Mouse (Mus musculus) limb, embryonic 14.5 days (tissue): ENCODE results near the gene Osbpl3. TPM values are rescaled to one million over a fixed set of nuclear protein-coding genes. Genes with fewer than 3 reads are reported as not detected.

ENCODE experiments used
- ATAC-seq: fragments of 200-750 bp; cut with Nextera tagmentation; 2 replicates; pipeline ENCODE4 v1.8.0; 2017; ENCODE audit warnings: low read depth, moderate number of reproducible peaks, moderate TSS enrichment; ENCODE audit not compliant: low FRiP score
- DNase-seq: peaks from one replicate; pipeline ENCODE4 v3.0.0-alpha.2; 2015; ENCODE audit warnings: low spot score
- H3K27ac ChIP-seq: fragments of 300-500 bp; sonication (generic); replicated peaks from 2 replicates; pipeline ENCODE4 v1.5.1; 2014; ENCODE audit warnings: low read depth, mild to moderate bottlenecking, low read length, moderate library complexity, mixed read lengths
- H3K27me3 ChIP-seq: fragments of 300-500 bp; sonication (generic); 2 replicates; pipeline ENCODE4 v1.6.1; 2014; ENCODE audit warnings: low read length, mixed read lengths; ENCODE audit not compliant: control insufficient read depth, insufficient read depth
- H3K36me3 ChIP-seq: fragments of 300-500 bp; sonication (generic); 2 replicates; pipeline ENCODE4 v1.6.1; 2014; ENCODE audit warnings: mild to moderate bottlenecking, low read length, moderate library complexity, mixed read lengths; ENCODE audit not compliant: control insufficient read depth, insufficient read depth
- H3K4me1 ChIP-seq: fragments of 300-500 bp; sonication (generic); 2 replicates; pipeline ENCODE4 v1.6.1; 2014; ENCODE audit warnings: antibody characterized with exemption, low read length, mixed read lengths; ENCODE audit not compliant: control insufficient read depth, insufficient read depth
- H3K4me2 ChIP-seq: fragments of 300-500 bp; sonication (generic); replicated peaks from 2 replicates; pipeline ENCODE4 v1.6.1; 2014; ENCODE audit warnings: low read depth, mild to moderate bottlenecking, low read length, moderate library complexity; ENCODE audit not compliant: severe bottlenecking
- H3K4me3 ChIP-seq: fragments of 300-500 bp; sonication (generic); replicated peaks from 2 replicates; pipeline ENCODE4 v1.5.1; 2014; ENCODE audit warnings: low read length
- H3K9ac ChIP-seq: fragments of 300-500 bp; sonication (generic); 2 replicates; pipeline ENCODE4 v1.6.1; 2014; ENCODE audit warnings: mild to moderate bottlenecking, low read depth, low read length, moderate library complexity; ENCODE audit not compliant: severe bottlenecking
- H3K9me3 ChIP-seq: fragments of 300-500 bp; sonication (generic); 2 replicates; pipeline ENCODE4 v1.6.1; 2016; ENCODE audit warnings: low read length; ENCODE audit not compliant: control insufficient read depth
- POLR2A ChIP-seq: fragments of 200-500 bp; IDR thresholded peaks from 2 replicates; pipeline ENCODE4 v1.8.0; 2012; ENCODE audit warnings: inconsistent platforms, mild to moderate bottlenecking, moderate library complexity, borderline replicate concordance; ENCODE audit not compliant: insufficient read depth, insufficient read length; ENCODE audit errors: extremely low read depth
- WGBS: fragments of 180-500 bp; shearing (Covaris S2); extraction: QIAGEN DNeasy Blood & Tissue Kit; methylation state at CpG from one replicate; pipeline ENCODE4 v1.1.7; 2014; 5-methylcytosine and 5-hydroxymethylcytosine counted together
- polyA plus RNA-seq, 2 experiments: library from polyadenylated mRNA; depleted of rRNA in 1 of 2; stranded (reverse) in 1 of 2; unstranded in 1 of 2; fragments of >200 nt; fragmentation: Nextera tagmentation in 1 of 2; extraction: Ambion mirVana in 1 of 2; gene quantifications; 2 replicates each; pipeline versions ENCODE4 v1.2.1 to v1.2.3; 2012 to 2014

The Osbpl3 gene
- polyA plus RNA-seq, 2 experiments = 10.9 to 19.8 TPM

GRCm38 (mm10) chr6:50366724-50367123 is 89.3 kb downstream of the Osbpl3 start:
- peaks cover 8% of the 10 kb centered on the region for H3K36me3 ChIP-seq
- no peaks in the 10 kb centered on the region for H3K27me3 ChIP-seq
- H3K4me1 ChIP-seq = no peaks in the 10 kb centered on the region
- no peak overlapping the region for H3K4me2 ChIP-seq
- no peak for DNase-seq
- H3K9me3 ChIP-seq = no peaks in the 10 kb centered on the region
- no peak overlapping the region for H3K27ac ChIP-seq
- 79% methylated on average over 5 of the region's 5 CpGs for WGBS
- no peak overlapping the region for H3K4me3 ChIP-seq
- no peak for ATAC-seq
- TF ChIP-seq POLR2A = no peak
- H3K9ac ChIP-seq = no peak overlapping the region

GRCm38 (mm10) chr6:50366319-50366718 is 89.7 kb downstream of the Osbpl3 start:
- 95% methylated on average over 7 of the region's 7 CpGs for WGBS
- no peaks in the 10 kb centered on the region for H3K4me1 ChIP-seq
- no peak for TF ChIP-seq POLR2A

GRCm38 (mm10) chr6:50364364-50364763 is 91.6 kb downstream of the Osbpl3 start:
- 94% methylated on average over 8 of the region's 8 CpGs for WGBS
- Histone ChIP-seq H3K27ac (no peak overlapping the region), H3K9ac (no peak overlapping the region), H3K9me3 (no peaks in the 10 kb centered on the region), H3K4me1 (no peaks in the 10 kb centered on the region), H3K4me2 (no peak overlapping the region), H3K27me3 (no peaks in the 10 kb centered on the region), H3K36me3 (peaks cover 8% of the 10 kb centered on the region), H3K4me3 (no peak overlapping the region)
- ATAC-seq (no peak), DNase-seq (no peak)
- no peak for TF ChIP-seq POLR2A

More at GRCm38 (mm10) chr6:50366319-50366718, 89.7 kb downstream of the Osbpl3 start:
- Histone ChIP-seq H3K9ac (no peak overlapping the region), H3K36me3 (peaks cover 8% of the 10 kb centered on the region), H3K27me3 (no peaks in the 10 kb centered on the region), H3K4me2 (no peak overlapping the region), H3K27ac (no peak overlapping the region), H3K9me3 (no peaks in the 10 kb centered on the region), H3K4me3 (no peak overlapping the region)
- ATAC-seq (no peak), DNase-seq (no peak)

GRCm38 (mm10) chr6:50363385-50363784 is 92.6 kb downstream of the Osbpl3 start:
- Histone ChIP-seq H3K9ac (no peak overlapping the region), H3K27ac (no peak overlapping the region), H3K9me3 (no peaks in the 10 kb centered on the region), H3K4me3 (no peak overlapping the region), H3K36me3 (peaks cover 4% of the 10 kb centered on the region), H3K27me3 (no peaks in the 10 kb centered on the region), H3K4me2 (no peak overlapping the region), H3K4me1 (peaks cover 6% of the 10 kb centered on the region)
- DNase-seq (no peak), ATAC-seq (no peak)
- WGBS = 80% methylated on average over 5 of the region's 5 CpGs
- no peak for TF ChIP-seq POLR2A

GRCm38 (mm10) chr6:50362704-50363261 is 93.2 kb downstream of the Osbpl3 start:
- H3K4me1 ChIP-seq = peaks cover 10% of the 10 kb centered on the region
- H3K9ac ChIP-seq = no peak overlapping the region
- no peaks in the 10 kb centered on the region for H3K9me3 ChIP-seq
- no peak for ATAC-seq
- WGBS = 81% methylated on average over 4 of the region's 4 CpGs
- H3K36me3 ChIP-seq = no peaks in the 10 kb centered on the region; the same call in 1 of the 2 replicates
- H3K27ac ChIP-seq = no peak overlapping the region
- DNase-seq = no peak
- H3K4me3 ChIP-seq = no peak overlapping the region
- no peak for TF ChIP-seq POLR2A
- H3K4me2 ChIP-seq = no peak overlapping the region
- no peaks in the 10 kb centered on the region for H3K27me3 ChIP-seq

GRCm38 (mm10) chr6:50362196-50362595 is 93.8 kb downstream of the Osbpl3 start:
- H3K4me3 ChIP-seq = no peak overlapping the region
- 79% methylated on average over 9 of the region's 9 CpGs for WGBS
- H3K27me3 ChIP-seq = no peaks in the 10 kb centered on the region
- no peaks in the 10 kb centered on the region for H3K9me3 ChIP-seq
- H3K9ac ChIP-seq = no peak overlapping the region
- H3K27ac ChIP-seq = no peak overlapping the region
- H3K4me1 ChIP-seq = peaks cover 16% of the 10 kb centered on the region
- no peak overlapping the region for H3K4me2 ChIP-seq
- DNase-seq = no peak
- TF ChIP-seq POLR2A = no peak
- ATAC-seq = no peak
- no peaks in the 10 kb centered on the region; the same call in 1 of the 2 replicates for H3K36me3 ChIP-seq
